Comparison of ENCODE assay signal across 21 mouse cellular contexts in genomic region chr10:77038579-77039174, GRCm38 (mm10). TPM values are rescaled to one million over a fixed set of nuclear protein-coding genes. Genes with fewer than 3 reads are reported as not detected.
DNase-seq lines count a peak whose midpoint lies in the region; ATAC-seq and TF ChIP-seq lines count a peak whose summit lies in the region.
"Had no signal": no experiment of that assay in that cellular context is flagged by ENCODE, and none has a peak within 500 bp of the region (broad histone marks: within the 10 kb centered on the region; RNA-seq: fewer than 3 reads in every experiment).

No protein-coding gene starts in this region.

- WGBS in hindbrain, embryonic 13.5 days, result 92% methylated on average over 8 of the region's 8 CpGs
- WGBS in hindbrain, embryonic 11.5 days, result 93% methylated on average over 8 of the region's 8 CpGs

- peaks cover 56% of the 10 kb centered on the region for H3K36me3 ChIP-seq in hindbrain, embryonic 13.5 days
- H3K36me3 ChIP-seq in hindbrain, embryonic 11.5 days (ENCODE audit: control insufficient read depth, insufficient read depth, low read length), result peaks cover 7% of the 10 kb centered on the region

- peaks cover 22% of the 10 kb centered on the region for H3K4me1 ChIP-seq in hindbrain, embryonic 13.5 days (replicated peaks)
- H3K4me1 ChIP-seq in hindbrain, embryonic 11.5 days (replicated peaks; ENCODE audit: control insufficient read depth, insufficient read depth, low read length), result 0 out of 2 replicates have a peak, but pooled peaks cover 5% of the 10 kb centered on the region

- ATAC-seq in hindbrain, embryonic 13.5 days (ENCODE audit: low FRiP score), result no peak
- ATAC-seq in hindbrain, embryonic 11.5 days (ENCODE audit: low FRiP score), result no peak
- ATAC-seq: forebrain, embryonic 13.5 days; forebrain, embryonic 15.5 days; forebrain, postnatal 0 days had no signal

- H3K9me3 ChIP-seq in hindbrain, embryonic 13.5 days, result no peaks in the 10 kb centered on the region
- H3K9me3 ChIP-seq in hindbrain, embryonic 11.5 days (ENCODE audit: control insufficient read depth, low read length), result no peaks in the 10 kb centered on the region
- H3K9me3 ChIP-seq: embryonic facial prominence, embryonic 12.5 days; embryonic facial prominence, embryonic 15.5 days; forebrain, embryonic 13.5 days; forebrain, embryonic 15.5 days had no signal

- H3K27ac ChIP-seq in hindbrain, embryonic 13.5 days, result peak overlapping the region; percentile 4; the same call in 1 of the 2 replicates
- no peak overlapping the region for H3K27ac ChIP-seq in hindbrain, embryonic 11.5 days (ENCODE audit: low read depth, low read length)
- H3K27ac ChIP-seq: embryonic facial prominence, embryonic 12.5 days; embryonic facial prominence, embryonic 15.5 days; forebrain, embryonic 13.5 days; forebrain, embryonic 15.5 days had no signal

- no peak overlapping the region for H3K9ac ChIP-seq in hindbrain, embryonic 13.5 days
- no peak overlapping the region for H3K9ac ChIP-seq in hindbrain, embryonic 11.5 days (ENCODE audit: low read depth, low read length)
- H3K9ac ChIP-seq: embryonic facial prominence, embryonic 12.5 days; embryonic facial prominence, embryonic 15.5 days; forebrain, embryonic 13.5 days; forebrain, embryonic 15.5 days; forebrain, postnatal 0 days had no signal

- H3K4me2 ChIP-seq in hindbrain, embryonic 13.5 days, result no peak overlapping the region
- H3K4me2 ChIP-seq in hindbrain, embryonic 11.5 days (replicated peaks; ENCODE audit: low read depth, low read length), result no peak overlapping the region
- H3K4me2 ChIP-seq: embryonic facial prominence, embryonic 12.5 days; embryonic facial prominence, embryonic 15.5 days; forebrain, embryonic 13.5 days; forebrain, embryonic 15.5 days had no signal

- DNase-seq in hindbrain, embryonic 11.5 days (ENCODE audit: low spot score), result no peak
- peak; percentile 12 for DNase-seq in brain, embryonic 14.5 days (ENCODE audit: low read depth)
- DNase-seq in fat pad, adult 2 months (ENCODE audit: extremely low read depth, low read depth, low spot score), result peak; percentile 18
- DNase-seq in retina, postnatal 1 day, result peak; percentile 59
- DNase-seq in cerebellum, postnatal 36 days, result no peak
- DNase-seq in cerebellum, adult 9-11 months, result no peak
- DNase-seq: adrenal gland, adult 2 months; adrenal gland, postnatal 10 days; adrenal gland, postnatal 25 days; cerebellum, adult 18-20 months; cerebellum, adult 8-10 months; cerebellum, postnatal 10 days; cerebellum, postnatal 25 days; embryo, embryonic 11 days; forebrain, postnatal 0 days had no signal

- no peak for TF ChIP-seq POLR2A in brain, embryonic 14.5 days (IDR thresholded peaks at IDR 0.05; ENCODE audit: borderline replicate concordance, extremely low read depth, insufficient read depth, insufficient read length, poor library complexity, severe bottlenecking)

- H3K4me3 ChIP-seq in hindbrain, embryonic 13.5 days, result no peak overlapping the region
- H3K4me3 ChIP-seq in hindbrain, embryonic 11.5 days (ENCODE audit: low read depth, low read length), result no peak overlapping the region
- H3K4me3 ChIP-seq: embryonic facial prominence, embryonic 12.5 days; embryonic facial prominence, embryonic 15.5 days; erythroblast, embryonic 14.5 days; forebrain, embryonic 13.5 days; forebrain, embryonic 15.5 days had no signal

- TF ChIP-seq CTCF in brain, embryonic 14.5 days (IDR thresholded peaks at IDR 0.05; ENCODE audit: borderline replicate concordance, extremely low read depth, insufficient read depth, insufficient read length), result no peak

- no peaks in the 10 kb centered on the region for H3K27me3 ChIP-seq in hindbrain, embryonic 13.5 days
- no peaks in the 10 kb centered on the region for H3K27me3 ChIP-seq in hindbrain, embryonic 11.5 days (ENCODE audit: control insufficient read depth, insufficient read depth, low read length)
- H3K27me3 ChIP-seq: embryonic facial prominence, embryonic 12.5 days; embryonic facial prominence, embryonic 15.5 days; forebrain, embryonic 13.5 days; forebrain, embryonic 15.5 days had no signal

RNA-seq across cellular contexts. Expression of gene Slc19a1, which starts 6.6 kb away (rescaled TPM):
- polyA plus RNA-seq in hindbrain, embryonic 13.5 days (2015; fragmentation: Nextera tagmentation; extraction: Ambion mirVana), result 30.9 and 34.9 TPM in 2 replicates
- 23.2 and 24.5 TPM in 2 replicates for polyA plus RNA-seq in hindbrain, embryonic 11.5 days (2014; fragmentation: Nextera tagmentation; extraction: Ambion mirVana)
- 67.3 and 79.2 TPM in 2 replicates for polyA plus RNA-seq in brain, embryonic 14.5 days (2012; rRNA removed)

Comparison
In these comparisons a context has a peak if more than half of its experiments do, and no peak if none do; other contexts are left out.
1. DNase-seq: peak in brain, embryonic 14.5 days (single experiment), fat pad, adult 2 months (single experiment) and retina, postnatal 1 day (single experiment); none in hindbrain, embryonic 11.5 days (single experiment), cerebellum, postnatal 36 days (0 of 2) and cerebellum, adult 9-11 months (single experiment).